Mouse (Mus musculus) lung, postnatal 25 days (tissue): ENCODE results near the gene Coil.
"Not testable (repeated sequence)": the region's sequence is repeated elsewhere in the genome, so short reads cannot be mapped to it uniquely, and the experiment has no call there.

Source experiments
- DNase-seq: peaks from one replicate; pipeline ENCODE4 v3.0.0; 2022; ENCODE audit warnings: low spot score

Gene Coil

GRCm38 (mm10) chr11:88973776-88974701, 4.0 kb downstream of the Coil start:
- DNase-seq, result peak; percentile 94

DNA sequence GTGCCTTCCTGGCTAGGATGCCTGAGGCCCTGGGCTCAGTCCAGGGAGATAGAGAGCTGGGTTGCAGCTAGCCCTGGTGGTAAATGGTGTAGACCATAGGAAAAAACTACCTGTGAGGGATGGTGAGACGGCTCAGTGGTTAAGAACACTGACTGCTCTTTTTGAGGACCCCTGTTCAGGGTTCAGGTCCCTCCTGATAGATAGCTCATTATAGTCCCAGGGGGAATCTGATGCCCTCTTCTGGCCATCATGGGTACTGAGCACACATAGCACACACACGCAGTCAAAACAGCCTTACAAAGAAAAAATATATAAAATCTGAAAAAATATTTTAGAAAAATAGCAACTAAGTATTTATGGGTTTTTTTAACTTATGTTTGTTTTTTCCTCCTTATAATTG, 6.3 kb downstream of the Coil start:
- DNase-seq, result no peak

DNA sequence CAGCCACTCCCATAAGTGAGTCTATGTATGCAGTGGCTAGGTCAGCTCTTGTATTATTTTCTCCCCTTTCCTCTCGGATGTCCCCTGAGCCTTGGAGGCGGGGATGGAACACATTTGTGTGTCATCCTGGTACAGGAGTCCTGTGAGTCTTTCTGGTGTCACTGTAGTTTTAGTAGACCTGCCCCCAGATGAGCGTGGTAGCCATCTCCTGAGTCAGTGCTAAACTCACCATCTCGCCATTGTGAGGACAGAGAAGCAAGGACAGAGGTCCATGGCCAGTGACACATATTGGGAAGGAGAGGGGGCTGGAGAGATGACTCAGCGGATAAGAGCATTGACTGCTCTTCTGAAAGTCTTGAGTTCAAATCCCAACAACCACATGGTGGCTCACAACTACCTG, 7.1 kb downstream of the Coil start:
- DNase-seq, result no peak

DNA sequence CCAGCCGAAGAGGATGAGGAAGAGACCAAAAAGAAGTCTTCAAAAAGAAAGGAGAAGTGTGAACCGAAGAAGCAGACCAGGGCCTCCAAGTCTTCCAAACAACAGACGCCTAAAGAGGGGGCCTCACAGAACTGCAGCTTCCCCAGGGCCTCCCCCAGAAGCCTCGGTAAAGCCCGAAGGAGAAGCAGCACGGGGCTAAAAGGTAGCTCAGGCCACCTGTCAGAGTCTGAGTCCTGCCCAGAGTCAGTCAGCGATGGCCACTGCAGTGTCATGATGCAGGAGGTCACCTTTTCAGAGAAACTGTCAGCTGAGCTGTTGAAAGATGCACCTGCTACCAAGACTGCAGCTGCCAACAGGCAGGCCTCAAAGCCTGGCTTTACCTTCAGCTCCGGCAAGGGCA, 11.3 kb downstream of the Coil start:
- no peak for DNase-seq

DNA sequence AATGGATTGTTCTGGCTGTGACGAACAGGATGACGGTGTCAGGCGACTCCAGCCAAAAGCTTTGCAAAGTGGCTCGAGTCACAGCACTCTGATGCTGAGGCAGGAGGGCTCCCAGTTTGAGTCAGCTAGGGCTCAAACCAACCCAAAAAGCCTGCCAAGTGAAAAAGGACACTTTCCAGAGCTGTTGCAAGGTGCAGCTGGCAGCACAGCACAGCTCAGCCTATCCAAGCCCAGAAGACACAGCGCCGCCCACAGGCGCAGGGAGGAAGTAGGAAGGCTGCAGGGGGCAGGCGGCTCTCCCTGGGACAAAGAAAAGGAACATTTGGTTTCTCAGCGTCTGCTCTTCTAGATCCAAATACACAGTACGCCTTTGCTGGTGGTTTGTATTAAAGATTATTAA, 16.6 kb downstream of the Coil start:
- no peak for DNase-seq

- no peak for DNase-seq
Measured at GRCm38 (mm10) chr11:88988956-88989355, 18.9 kb downstream of the Coil start.

DNA sequence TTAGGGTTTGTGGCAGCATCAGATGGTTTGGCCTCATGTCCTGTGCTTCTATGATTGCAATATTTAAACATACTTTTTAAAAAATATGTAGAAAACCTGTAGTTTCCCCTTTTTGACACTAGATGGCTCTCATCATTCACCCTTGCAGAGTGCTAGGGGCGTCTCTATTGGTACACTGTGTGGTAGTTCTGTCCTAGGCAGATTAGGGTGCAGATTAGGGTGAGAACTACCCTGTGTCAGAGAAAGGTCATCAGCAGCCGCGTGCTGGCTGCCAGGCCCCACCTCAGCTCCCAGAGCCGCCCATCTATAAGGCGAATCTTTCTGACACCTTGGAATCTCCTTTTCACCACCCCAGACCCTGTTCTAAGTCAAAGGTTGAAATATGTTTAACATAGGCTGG, 19.5 kb downstream of the Coil start:
- peak; percentile 64 for DNase-seq

- no peak for DNase-seq
Measured at GRCm38 (mm10) chr11:88993186-88993585, 23.1 kb downstream of the Coil start.

DNA sequence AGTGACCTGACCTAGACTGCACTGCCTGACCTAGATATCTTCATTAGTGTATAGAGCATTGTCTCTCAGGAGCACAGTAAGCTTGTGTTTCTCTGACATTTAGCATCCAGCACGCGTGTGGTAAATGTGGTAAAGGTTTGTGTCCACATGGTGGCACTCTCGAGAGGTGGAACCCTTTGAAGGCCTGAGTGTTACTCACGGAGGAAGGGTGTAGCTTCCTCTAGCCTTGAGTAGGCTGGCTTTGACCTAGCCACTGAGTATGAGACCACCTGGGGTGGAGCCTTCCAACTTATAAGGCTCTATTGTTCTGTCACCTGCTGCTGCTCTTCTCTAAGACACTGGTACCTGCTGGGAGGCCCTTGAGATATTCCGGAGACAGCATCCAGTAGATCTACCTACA, 23.6 kb downstream of the Coil start:
- peak; percentile 88 for DNase-seq

- no peak for DNase-seq
Measured at GRCm38 (mm10) chr11:88994492-88994891, 24.4 kb downstream of the Coil start.

DNA sequence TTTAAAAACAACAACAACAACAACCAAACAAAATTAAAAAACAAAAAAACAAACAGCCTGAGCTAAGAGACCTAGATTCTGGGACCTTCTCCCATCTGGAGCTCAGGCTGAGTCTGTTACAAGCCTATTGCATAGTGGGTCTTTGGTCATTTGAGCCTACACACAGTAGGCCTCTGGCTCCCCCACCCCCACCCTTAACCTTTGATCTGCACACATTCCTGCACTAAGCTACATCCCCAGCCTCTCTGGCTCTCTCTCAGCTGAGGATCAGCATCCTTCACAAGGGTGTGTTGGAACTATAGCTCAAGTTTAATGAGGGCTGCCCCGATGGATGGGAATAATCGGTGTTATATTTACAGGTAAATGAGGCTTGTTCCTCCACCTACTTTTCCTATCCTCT, 25.6 kb downstream of the Coil start:
- DNase-seq, result no peak

- DNase-seq, result peak; percentile 67
Measured at GRCm38 (mm10) chr11:88996427-88996826, 26.4 kb downstream of the Coil start.

GRCm38 (mm10) chr11:88997343-88997742, 27.3 kb downstream of the Coil start:
- DNase-seq, result not testable (repeated sequence)

DNA sequence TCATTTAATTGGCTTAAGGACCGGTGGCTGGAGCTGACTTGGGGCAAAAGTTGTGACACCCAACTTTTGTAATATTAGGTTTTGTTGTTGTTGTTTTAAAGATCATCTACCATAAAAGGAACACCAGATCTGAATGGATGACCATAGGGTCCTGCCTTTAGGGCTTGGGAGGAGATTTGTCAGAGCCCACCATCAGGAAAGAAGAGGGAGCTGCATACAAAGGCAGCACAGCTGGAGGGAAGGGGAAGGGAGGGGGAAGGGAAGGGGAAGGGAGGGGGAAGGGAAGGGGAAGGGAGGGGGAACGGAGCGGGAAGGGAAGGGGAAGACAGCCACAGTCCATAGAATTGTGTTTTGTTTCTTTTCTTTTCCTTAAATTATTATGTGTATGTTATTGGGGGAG, 28.4 kb downstream of the Coil start:
- DNase-seq, result no peak

DNA sequence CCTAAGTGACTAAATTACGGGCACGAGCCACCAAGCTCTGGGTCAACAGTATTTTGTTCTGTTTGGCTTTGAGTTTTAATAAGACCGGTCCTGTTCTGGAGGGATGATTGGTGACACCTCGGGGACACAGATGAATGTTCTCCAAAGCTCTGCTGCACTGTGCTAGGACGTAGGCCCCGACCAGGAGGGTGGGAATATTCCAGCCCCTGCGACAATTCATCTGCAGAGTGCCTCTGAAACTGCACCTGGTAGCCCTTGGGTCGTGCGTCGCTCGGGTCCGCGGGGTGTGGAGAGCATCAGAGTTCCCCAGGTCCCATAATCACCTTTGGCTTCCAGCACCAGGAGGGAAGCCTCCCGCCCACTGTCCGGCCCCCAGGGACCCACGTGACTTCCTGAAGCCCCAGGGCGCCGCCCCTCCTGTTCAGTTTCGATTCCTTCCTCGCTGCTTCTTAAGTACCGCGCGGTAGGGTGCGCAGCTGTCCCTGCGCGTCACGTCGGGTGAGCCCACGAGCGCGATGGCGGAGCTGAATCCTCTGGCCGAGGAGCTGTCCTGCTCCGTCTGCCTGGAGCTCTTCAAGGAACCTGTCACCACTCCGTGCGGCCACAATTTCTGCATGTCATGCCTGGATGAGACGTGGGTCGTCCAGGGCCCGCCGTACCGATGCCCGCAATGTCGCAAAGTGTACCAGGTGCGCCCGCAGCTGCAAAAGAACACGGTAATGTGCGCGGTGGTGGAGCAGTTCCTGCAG, 29.1 kb downstream of the Coil start, which contains the start of gene Trim25:
TSS of gene Trim25 (plus strand) at position 403 of the 749 bp plus-strand sequence.
- DNase-seq, result peak; percentile 97

DNA sequence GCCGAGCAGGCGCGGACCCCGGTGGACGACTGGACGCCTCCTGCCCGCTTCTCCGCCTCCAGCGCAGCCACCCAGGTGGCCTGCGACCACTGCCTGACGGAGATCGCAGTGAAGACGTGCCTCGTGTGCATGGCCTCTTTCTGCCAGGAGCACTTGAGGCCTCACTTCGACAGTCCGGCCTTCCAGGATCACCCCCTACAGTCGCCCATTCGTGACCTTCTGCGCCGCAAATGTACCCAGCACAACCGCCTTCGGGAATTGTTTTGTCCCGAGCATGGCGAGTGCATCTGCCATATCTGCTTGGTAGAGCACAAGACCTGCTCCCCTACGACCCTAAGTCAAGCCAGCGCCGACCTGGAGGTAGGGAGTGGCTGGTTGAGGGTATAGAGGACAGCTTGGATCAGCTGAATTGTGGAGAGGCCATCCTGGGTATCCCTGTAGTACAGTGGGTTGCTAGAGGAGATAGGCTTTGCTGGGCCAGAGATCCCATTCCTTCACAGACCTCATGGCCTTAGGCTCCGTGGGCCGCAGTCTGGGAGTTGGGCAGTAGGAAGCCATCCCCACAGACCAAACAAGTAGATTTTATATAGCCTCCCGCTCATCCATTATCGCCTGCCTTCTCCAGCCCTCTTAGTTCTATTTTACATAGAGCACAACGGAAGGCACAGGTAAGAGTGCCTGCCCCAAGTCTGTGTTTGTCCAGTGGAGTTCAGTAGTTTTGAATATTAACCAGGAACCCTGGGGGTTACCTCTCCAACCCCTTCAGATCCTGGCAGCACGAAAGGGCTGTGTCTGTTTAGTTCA, 29.9 kb downstream of the Coil start:
- no peak for DNase-seq

DNA sequence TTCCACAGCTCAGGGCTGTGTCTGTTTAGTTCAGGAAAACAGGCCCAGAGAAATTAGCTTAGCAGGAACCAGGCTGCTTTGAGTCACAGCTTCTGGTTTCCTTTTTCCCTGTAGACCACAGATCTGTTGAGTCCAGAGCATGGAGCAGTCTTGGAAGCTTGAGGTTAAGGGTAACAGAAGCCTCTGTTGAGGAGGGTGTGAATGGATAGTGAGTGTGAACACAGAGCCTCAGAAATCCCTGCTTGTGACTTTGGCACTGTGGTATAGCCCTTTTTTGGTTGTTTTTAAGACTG, 30.4 kb downstream of the Coil start:
- no peak for DNase-seq

DNA sequence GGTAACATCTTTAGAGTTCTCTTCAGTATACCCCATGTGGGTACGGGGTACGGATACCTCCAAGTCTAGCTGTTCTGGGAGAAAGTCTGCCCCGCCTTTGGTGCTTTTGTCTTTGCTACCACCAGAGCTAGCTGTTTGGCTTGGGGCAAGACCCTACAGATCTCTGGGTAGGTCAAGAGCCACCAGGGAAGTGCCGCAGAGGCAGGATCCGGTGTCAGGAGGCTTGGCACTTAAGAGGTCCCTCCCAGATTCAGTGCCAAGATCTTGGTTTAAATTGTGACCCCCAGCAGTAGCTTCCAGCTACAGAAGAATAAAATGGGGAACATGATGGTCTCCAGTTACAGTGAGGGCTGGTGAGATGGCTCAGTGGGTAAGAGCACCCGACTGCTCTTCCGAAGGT, 31.5 kb downstream of the Coil start:
- no peak for DNase-seq

DNA sequence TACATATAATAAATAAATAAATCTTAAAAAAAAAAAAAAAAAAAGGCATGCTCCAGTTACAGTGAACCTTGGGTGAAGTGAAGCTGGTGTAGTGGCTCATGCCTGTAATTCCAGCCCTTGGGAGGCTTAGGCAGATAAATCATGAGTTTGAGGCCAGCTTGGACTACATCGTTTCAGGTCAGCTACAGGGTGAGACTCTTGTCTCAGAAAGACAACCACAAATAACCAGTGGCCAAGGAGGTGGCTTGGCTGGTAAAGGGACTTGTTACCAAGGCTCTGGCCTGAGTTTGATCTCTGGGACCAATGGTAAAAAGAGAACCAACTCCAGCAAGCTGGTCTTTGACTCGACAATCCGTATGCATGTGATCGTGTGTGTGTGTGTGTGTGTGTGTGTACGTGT, 32.0 kb downstream of the Coil start:
- DNase-seq, result no peak

- DNase-seq, result no peak
Measured at GRCm38 (mm10) chr11:89002621-89003020, 32.6 kb downstream of the Coil start.

DNA sequence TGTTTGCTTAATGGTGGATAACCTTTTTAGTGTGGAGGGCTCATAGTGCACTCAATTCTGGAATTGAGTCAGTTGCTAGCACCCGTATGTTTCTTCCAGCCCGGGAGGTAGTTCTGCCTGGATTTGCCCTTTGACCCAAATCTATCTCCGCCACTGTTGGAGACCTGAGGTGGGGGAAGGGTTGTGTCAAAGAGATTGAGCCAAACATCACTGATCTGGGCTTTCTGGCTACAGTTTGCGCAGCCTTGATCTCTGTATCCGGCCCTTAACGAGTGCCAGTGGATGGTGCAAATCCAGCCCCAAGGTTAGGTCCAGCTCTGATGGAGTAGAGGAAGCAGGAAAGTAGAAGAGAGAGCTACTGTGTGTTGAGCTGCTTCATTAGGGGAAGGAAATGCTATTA, 33.0 kb downstream of the Coil start:
- no peak for DNase-seq

DNA sequence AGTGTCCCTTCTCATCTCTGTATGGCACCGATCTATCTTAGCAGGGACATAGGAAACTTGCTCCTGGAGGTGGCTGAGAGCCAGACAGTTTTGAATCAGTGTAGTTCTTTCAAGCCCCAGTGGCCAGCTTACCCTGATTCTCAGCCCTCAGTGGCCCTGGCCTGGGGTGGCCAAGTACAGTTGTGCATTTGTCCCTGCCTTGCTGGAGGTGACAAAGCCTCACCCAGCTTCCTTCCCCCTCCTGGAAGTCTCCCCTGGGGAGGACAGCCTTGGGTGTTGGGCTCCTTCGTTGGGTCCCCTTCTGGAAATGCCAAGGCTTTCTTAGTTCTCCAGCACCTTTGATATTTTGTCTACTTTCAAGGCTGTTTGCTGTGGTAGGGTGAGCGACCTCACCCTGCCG, 33.7 kb downstream of the Coil start:
- DNase-seq, result no peak

- no peak for DNase-seq
Measured at GRCm38 (mm10) chr11:89005473-89005872, 35.4 kb downstream of the Coil start.
